Mouse (Mus musculus) cerebellum, adult 2 months (tissue): ENCODE results near the gene Espl1. TPM values are rescaled to one million over a fixed set of nuclear protein-coding genes. Genes with fewer than 3 reads are reported as not detected.
"Not testable (repeated sequence)": the region's sequence is repeated elsewhere in the genome, so short reads cannot be mapped to it uniquely, and the experiment has no call there.

Experiments
- DNase-seq, 2 experiments: peaks; one replicate each; pipeline ENCODE4 v3.0.0; 2021
- H3K27ac ChIP-seq: fragments of 200-500 bp; 2 replicates; pipeline ENCODE4 v1.5.1; 2012; ENCODE audit warnings: low read length, control low read depth, inconsistent platforms; ENCODE audit not compliant: insufficient read depth
- H3K27me3 ChIP-seq: fragments of 200-500 bp; 2 replicates; pipeline ENCODE4 v1.6.1; 2012; ENCODE audit warnings: inconsistent platforms, mild to moderate bottlenecking, low read length, moderate library complexity; ENCODE audit not compliant: control insufficient read depth, insufficient read depth
- H3K4me1 ChIP-seq: fragments of 200-500 bp; 2 replicates; pipeline ENCODE4 v1.6.1; 2011; ENCODE audit warnings: low read length; ENCODE audit not compliant: control insufficient read depth, insufficient read depth
- H3K4me3 ChIP-seq: fragments of 200-500 bp; replicated peaks from 2 replicates; pipeline ENCODE3; 2011; ENCODE audit warnings: mild to moderate bottlenecking, low read depth, low read length, control low read depth; ENCODE audit not compliant: insufficient read depth
- CTCF ChIP-seq: fragments of 200-500 bp; IDR thresholded peaks from 2 replicates; pipeline ENCODE4 v1.5.1; 2011; ENCODE audit warnings: low read depth, mild to moderate bottlenecking, control low read depth, low read length, moderate library complexity, borderline replicate concordance; ENCODE audit not compliant: insufficient read depth
- POLR2A ChIP-seq: fragments of 200-500 bp; IDR thresholded peaks from 2 replicates; pipeline ENCODE4 v1.6.1; 2011; ENCODE audit warnings: low read length, control low read depth, borderline replicate concordance; ENCODE audit not compliant: insufficient read depth
- WGBS: fragments of 180-500 bp; shearing (Covaris S2); methylation state at CpG from one replicate; pipeline ENCODE4 v1.1.7; 2018; 5-methylcytosine and 5-hydroxymethylcytosine counted together
- polyA plus RNA-seq: library from polyadenylated mRNA; depleted of rRNA; stranded (reverse); fragments of >200 nt; gene quantifications from 2 replicates; pipeline ENCODE4 v1.2.3, GENCODE M21; 2012

The Espl1 gene
- polyA plus RNA-seq, 1 experiment: 0.62 TPM

GRCm38 (mm10) chr15:102331610-102332015, 35.5 kb downstream of the Espl1 start, which contains the start of gene Myg1:
TSS of gene Myg1 (plus strand) at chr15:102331709.
- peak; percentile 72; the same call in 1 of the 2 replicates for TF ChIP-seq POLR2A
- TF ChIP-seq CTCF: no peak
- under 1% methylated on average over 30 of the region's 30 CpGs for WGBS
- peaks cover 8% of the 10 kb centered on the region for H3K4me1 ChIP-seq
- no peaks in the 10 kb centered on the region for H3K27me3 ChIP-seq
- peak within 1 kb of the TSS; percentile 94 for H3K4me3 ChIP-seq
- peak; percentile 82 to 83 for DNase-seq
- H3K27ac ChIP-seq: no peak within 1 kb of the TSS

- TF ChIP-seq POLR2A: no peak
- no peak for TF ChIP-seq CTCF
- WGBS: 88% methylated on average over 8 of the region's 8 CpGs
- no peak overlapping the region for H3K27ac ChIP-seq
- H3K4me1 ChIP-seq: peaks cover 8% of the 10 kb centered on the region
- no peaks in the 10 kb centered on the region for H3K27me3 ChIP-seq
- no peak for DNase-seq
- H3K4me3 ChIP-seq: no peak overlapping the region
Measured at GRCm38 (mm10) chr15:102335254-102335653, 39.2 kb downstream of the Espl1 start.

- H3K27me3 ChIP-seq, H3K4me3 ChIP-seq, H3K4me1 ChIP-seq, H3K27ac ChIP-seq, DNase-seq: not testable (repeated sequence)
- TF ChIP-seq CTCF: 0 out of 2 replicates have a peak, but pooled peaks have one; percentile 20
- WGBS: 93% methylated on average over 5 of the region's 5 CpGs
Measured at GRCm38 (mm10) chr15:102335925-102336324, 39.9 kb downstream of the Espl1 start.

- TF ChIP-seq POLR2A (no peak), CTCF (no peak)
- no peak overlapping the region for H3K27ac ChIP-seq
- no peak for DNase-seq
- no peaks in the 10 kb centered on the region for H3K27me3 ChIP-seq
- no peak overlapping the region for H3K4me3 ChIP-seq
- H3K4me1 ChIP-seq: peaks cover 5% of the 10 kb centered on the region; the same call in 1 of the 2 replicates
- WGBS: 78% methylated on average over 4 of the region's 4 CpGs
Measured at GRCm38 (mm10) chr15:102336946-102337345, 40.9 kb downstream of the Espl1 start.

- no peak overlapping the region for H3K27ac ChIP-seq
- H3K4me3 ChIP-seq: no peak overlapping the region
- H3K4me1 ChIP-seq: no peaks in the 10 kb centered on the region
- no peak for DNase-seq
- 75% methylated on average over 5 of the region's 5 CpGs for WGBS
- no peaks in the 10 kb centered on the region for H3K27me3 ChIP-seq
- TF ChIP-seq POLR2A: no peak
- TF ChIP-seq CTCF: no peak
Measured at GRCm38 (mm10) chr15:102339612-102340011, 43.5 kb downstream of the Espl1 start.

- peak; percentile 65 for TF ChIP-seq CTCF
- no peak for TF ChIP-seq POLR2A
- no peak overlapping the region for H3K27ac ChIP-seq
- no peaks in the 10 kb centered on the region for H3K27me3 ChIP-seq
- no peaks in the 10 kb centered on the region for H3K4me1 ChIP-seq
- DNase-seq: no peak
- 13% methylated on average over 1 of the region's 1 CpGs for WGBS
- no peak overlapping the region for H3K4me3 ChIP-seq
Measured at GRCm38 (mm10) chr15:102341580-102341979, 45.5 kb downstream of the Espl1 start.

GRCm38 (mm10) chr15:102344490-102344889, 48.4 kb downstream of the Espl1 start:
- no peak for TF ChIP-seq CTCF
- no peak for TF ChIP-seq POLR2A
- Histone ChIP-seq H3K27ac (no peak overlapping the region), H3K27me3 (no peaks in the 10 kb centered on the region), H3K4me3 (no peak overlapping the region), H3K4me1 (no peaks in the 10 kb centered on the region)
- no peak for DNase-seq
- 95% methylated on average over 3 of the region's 3 CpGs for WGBS

- DNase-seq: no peak
- Histone ChIP-seq H3K4me1 (no peaks in the 10 kb centered on the region), H3K27ac (no peak overlapping the region), H3K4me3 (no peak overlapping the region), H3K27me3 (no peaks in the 10 kb centered on the region)
- WGBS: 89% methylated on average over 4 of the region's 4 CpGs
- TF ChIP-seq POLR2A: no peak
- TF ChIP-seq CTCF: no peak
Measured at GRCm38 (mm10) chr15:102346444-102346843, 50.4 kb downstream of the Espl1 start.
